Mouse (Mus musculus): ENCODE measurements around the gene Tob2.

Tob2 gene

GRCm38 (mm10) chr15:81858517-81859329, at the start of gene Tob2:
Gene Tob2, minus strand, starts transcription at chr15:81858796.
- DNase-seq (ENCODE audit: low read depth): no peak

GRCm38 (mm10) chr15:81907953-81908352, 49.4 kb upstream of the Tob2 start:
- no peak for DNase-seq (ENCODE audit: low read depth)

- DNase-seq (ENCODE audit: low read depth): no peak
Measured at GRCm38 (mm10) chr15:81904939-81905338, 46.3 kb upstream of the Tob2 start.

GRCm38 (mm10) chr15:81898751-81899150, 40.2 kb upstream of the Tob2 start:
- no peak for DNase-seq (ENCODE audit: low read depth)

GRCm38 (mm10) chr15:81897607-81898285, 39.1 kb upstream of the Tob2 start:
- no peak for DNase-seq (ENCODE audit: low read depth)

- DNase-seq (ENCODE audit: low read depth): no peak
Measured at GRCm38 (mm10) chr15:81896407-81896806, 37.8 kb upstream of the Tob2 start.

- DNase-seq (ENCODE audit: low read depth): no peak
Measured at GRCm38 (mm10) chr15:81894002-81894401, 35.4 kb upstream of the Tob2 start.

- DNase-seq (ENCODE audit: low read depth): no peak
Measured at GRCm38 (mm10) chr15:81891822-81892580, 33.4 kb upstream of the Tob2 start.

- DNase-seq (ENCODE audit: low read depth): no peak
Measured at GRCm38 (mm10) chr15:81891140-81891802, 32.7 kb upstream of the Tob2 start.

- no peak for DNase-seq (ENCODE audit: low read depth)
Measured at GRCm38 (mm10) chr15:81889175-81889574, 30.6 kb upstream of the Tob2 start.

- no peak for DNase-seq (ENCODE audit: low read depth)
Measured at GRCm38 (mm10) chr15:81886795-81887550, 28.4 kb upstream of the Tob2 start.

GRCm38 (mm10) chr15:81885418-81885934, 26.9 kb upstream of the Tob2 start:
- DNase-seq (ENCODE audit: low read depth): no peak

GRCm38 (mm10) chr15:81882348-81882747, 23.8 kb upstream of the Tob2 start:
- no peak for DNase-seq (ENCODE audit: low read depth)

GRCm38 (mm10) chr15:81879531-81880401, 21.2 kb upstream of the Tob2 start:
- DNase-seq (ENCODE audit: low read depth): no peak

- peak; percentile 93 for DNase-seq (ENCODE audit: low read depth)
Measured at GRCm38 (mm10) chr15:81872262-81873136, 13.9 kb upstream of the Tob2 start, which contains the start of gene Aco2. Gene Aco2, plus strand, starts transcription at chr15:81872309.

- peak; percentile 84 for DNase-seq (ENCODE audit: low read depth)
Measured at GRCm38 (mm10) chr15:81871604-81872261, 13.1 kb upstream of the Tob2 start, which contains the start of gene Phf5a. Gene Phf5a, minus strand, starts transcription at chr15:81871911.

- no peak for DNase-seq (ENCODE audit: low read depth)
Measured at GRCm38 (mm10) chr15:81869985-81870384, 11.4 kb upstream of the Tob2 start.

GRCm38 (mm10) chr15:81864238-81864637, 5.6 kb upstream of the Tob2 start:
- no peak for DNase-seq (ENCODE audit: low read depth)

Measured in fibroblast of lung, adult 2 months (primary cell).